Mouse (Mus musculus) kidney, postnatal 0 days (tissue): Measurements from ENCODE around the gene Tab1. TPM values are rescaled to one million over a fixed set of nuclear protein-coding genes. Genes with fewer than 3 reads are reported as not detected.

ENCODE experiments used
- ATAC-seq: fragments of 200-750 bp; cut with Nextera tagmentation; replicated peaks from 2 replicates; pipeline ENCODE4 v1.8.0; 2017; ENCODE audit warnings: low read depth, moderate number of reproducible peaks, moderate TSS enrichment, moderate library complexity; ENCODE audit not compliant: low FRiP score
- DNase-seq: peaks from one replicate; pipeline ENCODE4 v3.0.0-alpha.2; 2016; ENCODE audit warnings: low spot score
- H3K27ac ChIP-seq: fragments of 300-500 bp; sonication (generic); 2 replicates; pipeline ENCODE4 v1.5.1; 2014; ENCODE audit warnings: mild to moderate bottlenecking
- H3K27me3 ChIP-seq: fragments of 300-500 bp; sonication (generic); 2 replicates; pipeline ENCODE4 v1.6.1; 2014; ENCODE audit warnings: low read length, mixed read lengths; ENCODE audit not compliant: insufficient read depth
- H3K36me3 ChIP-seq: fragments of 300-500 bp; sonication (generic); 2 replicates; pipeline ENCODE4 v1.6.1; 2014; ENCODE audit warnings: low read length, mixed read lengths; ENCODE audit not compliant: insufficient read depth
- H3K4me1 ChIP-seq: fragments of 300-500 bp; sonication (generic); replicated peaks from 2 replicates; pipeline ENCODE4 v1.6.1; 2014; ENCODE audit warnings: antibody characterized with exemption, low read length, mixed read lengths; ENCODE audit not compliant: insufficient read depth
- H3K4me2 ChIP-seq: fragments of 300-500 bp; sonication (generic); 2 replicates; pipeline ENCODE4 v1.6.1; 2014; ENCODE audit warnings: mild to moderate bottlenecking, low read length, moderate library complexity, mixed read lengths
- H3K4me3 ChIP-seq: fragments of 300-500 bp; sonication (generic); replicated peaks from 2 replicates; pipeline ENCODE4 v1.5.1; 2014; ENCODE audit warnings: low read depth, low read length
- H3K9ac ChIP-seq: fragments of 300-500 bp; sonication (generic); 2 replicates; pipeline ENCODE4 v1.6.1; 2014; ENCODE audit warnings: low read depth, low read length
- H3K9me3 ChIP-seq: fragments of 300-500 bp; sonication (generic); replicated peaks from 2 replicates; pipeline ENCODE4 v1.6.1; 2016; ENCODE audit warnings: low read length, inconsistent platforms, mixed read lengths
- CTCF ChIP-seq: IDR thresholded peaks from 2 replicates; pipeline ENCODE4 v1.5.1; 2016; ENCODE audit warnings: antibody characterized with exemption, low read depth, mild to moderate bottlenecking, moderate library complexity
- WGBS: fragments of 180-500 bp; shearing (Covaris S2); extraction: QIAGEN DNeasy Blood & Tissue Kit; methylation state at CpG from one replicate; pipeline ENCODE4 v1.1.7; 2014; 5-methylcytosine and 5-hydroxymethylcytosine counted together
- polyA plus RNA-seq: library from polyadenylated mRNA; unstranded; fragments of >200 nt; fragmentation: Nextera tagmentation; extraction: Ambion mirVana; gene quantifications from 2 replicates; pipeline ENCODE4 v1.2.1, GENCODE M21; 2015

Tab1 gene
- polyA plus RNA-seq, 1 experiment from 2014 or later, result 27.7 TPM

GRCm38 (mm10) chr15:80137945-80138791 is 5.2 kb downstream of the Tab1 start:
- Histone ChIP-seq H3K27ac (peak overlapping the region; percentile 42), H3K4me1 (peaks cover 13% of the 10 kb centered on the region)

GRCm38 (mm10) chr15:80140302-80140701 is 7.4 kb downstream of the Tab1 start:
- H3K27me3 ChIP-seq, result no peaks in the 10 kb centered on the region
- no peak overlapping the region for H3K9ac ChIP-seq
- H3K27ac ChIP-seq, result no peak overlapping the region
- no peak for TF ChIP-seq CTCF
- WGBS, result 92% methylated on average over 2 of the region's 2 CpGs
- peaks cover 14% of the 10 kb centered on the region; the same call in 1 of the 2 replicates for H3K36me3 ChIP-seq
- H3K4me1 ChIP-seq, result peaks cover 6% of the 10 kb centered on the region; the same call in 1 of the 2 replicates
- ATAC-seq (no peak), DNase-seq (no peak)
- H3K4me3 ChIP-seq, result no peak overlapping the region
- no peaks in the 10 kb centered on the region for H3K9me3 ChIP-seq
- no peak overlapping the region for H3K4me2 ChIP-seq

More at GRCm38 (mm10) chr15:80137945-80138791, 5.2 kb downstream of the Tab1 start:
- TF ChIP-seq CTCF, result peak; percentile 31; the same call in 1 of the 2 replicates
- no peaks in the 10 kb centered on the region for H3K9me3 ChIP-seq
- H3K4me2 ChIP-seq, result no peak overlapping the region
- ATAC-seq, result no peak
- DNase-seq, result peak; percentile 32
- WGBS, result 48% methylated on average over 17 of the region's 17 CpGs
- no peaks in the 10 kb centered on the region for H3K27me3 ChIP-seq
- no peak overlapping the region for H3K9ac ChIP-seq
- H3K36me3 ChIP-seq, result 0 out of 2 replicates have a peak, but pooled peaks cover 9% of the 10 kb centered on the region
- no peak overlapping the region for H3K4me3 ChIP-seq

- H3K36me3 ChIP-seq, result peaks cover 14% of the 10 kb centered on the region; the same call in 1 of the 2 replicates
- H3K4me3 ChIP-seq, result no peak overlapping the region
- no peak overlapping the region for H3K4me2 ChIP-seq
- H3K9ac ChIP-seq, result no peak overlapping the region
- peaks cover 6% of the 10 kb centered on the region; the same call in 1 of the 2 replicates for H3K4me1 ChIP-seq
- TF ChIP-seq CTCF, result no peak
- DNase-seq (no peak), ATAC-seq (no peak)
- no peaks in the 10 kb centered on the region for H3K9me3 ChIP-seq
- no peak overlapping the region for H3K27ac ChIP-seq
- 93% methylated on average over 3 of the region's 3 CpGs for WGBS
- no peaks in the 10 kb centered on the region for H3K27me3 ChIP-seq
These were observed 8.0 kb downstream of the Tab1 start for GRCm38 (mm10) chr15:80140878-80141277.

DNA sequence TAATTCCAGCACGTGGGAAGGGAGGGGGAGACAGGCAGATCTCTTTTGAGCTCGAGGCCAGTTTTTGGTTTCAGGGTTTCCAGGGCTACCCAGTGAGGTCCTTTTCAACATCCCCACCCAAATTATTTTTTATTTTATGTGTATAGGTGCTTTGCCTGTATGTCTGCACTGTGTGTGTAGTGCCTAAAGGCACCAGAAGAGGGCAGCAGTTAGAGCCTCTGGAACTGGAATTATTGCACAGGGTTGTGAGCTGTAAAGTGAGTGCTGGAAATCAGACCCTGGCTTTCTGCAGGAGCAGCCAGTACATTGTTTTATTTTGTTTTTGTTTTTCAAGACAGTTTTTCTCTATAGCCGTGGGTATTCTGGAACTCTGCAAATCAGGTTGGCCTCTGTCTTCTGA is 9.2 kb downstream of the Tab1 start:
- no peak overlapping the region for H3K4me2 ChIP-seq
- no peak overlapping the region for H3K9ac ChIP-seq
- peaks cover 14% of the 10 kb centered on the region; the same call in 1 of the 2 replicates for H3K36me3 ChIP-seq
- TF ChIP-seq CTCF, result peak; percentile 43; the same call in 1 of the 2 replicates
- no peak for DNase-seq
- 98% methylated on average over 3 of the region's 3 CpGs for whole genome bisulfite sequencing
- no peak overlapping the region for H3K27ac ChIP-seq
- H3K4me1 ChIP-seq, result peaks cover 6% of the 10 kb centered on the region; the same call in 1 of the 2 replicates
- H3K27me3 ChIP-seq, result no peaks in the 10 kb centered on the region
- no peak overlapping the region for H3K4me3 ChIP-seq
- no peaks in the 10 kb centered on the region for H3K9me3 ChIP-seq
- ATAC-seq, result no peak

DNA sequence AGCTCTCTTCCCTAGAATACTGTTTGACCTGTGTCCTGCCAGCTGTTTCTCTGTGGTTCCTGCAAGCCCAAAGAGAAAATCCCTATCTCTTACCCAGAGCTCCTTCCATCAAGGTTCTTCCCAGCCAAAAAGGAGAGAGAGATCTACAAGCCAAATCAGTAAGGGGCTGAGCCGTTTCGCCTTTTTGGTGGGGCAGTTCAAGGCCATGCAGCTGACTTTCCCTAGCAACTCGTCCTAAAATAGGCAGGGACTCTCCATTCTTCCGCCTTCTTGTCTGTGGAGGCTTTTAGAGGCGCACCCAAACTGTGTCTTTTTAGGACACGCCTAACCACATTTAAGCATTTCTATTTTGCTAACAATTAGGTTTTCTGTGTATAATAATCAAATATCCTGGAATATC is 10.8 kb downstream of the Tab1 start:
- TF ChIP-seq CTCF, result no peak
- DNase-seq, result no peak
- Histone ChIP-seq H3K4me1 (no peaks in the 10 kb centered on the region), H3K4me3 (no peak overlapping the region), H3K27me3 (no peaks in the 10 kb centered on the region), H3K36me3 (peaks cover 14% of the 10 kb centered on the region; the same call in 1 of the 2 replicates), H3K9me3 (no peaks in the 10 kb centered on the region), H3K4me2 (no peak overlapping the region), H3K27ac (no peak overlapping the region), H3K9ac (no peak overlapping the region)
- 91% methylated on average over 6 of the region's 6 CpGs for WGBS
- no peak for ATAC-seq

GRCm38 (mm10) chr15:80145397-80145796 is 12.5 kb downstream of the Tab1 start:
- H3K9me3 ChIP-seq, result no peaks in the 10 kb centered on the region
- H3K4me1 ChIP-seq, result no peaks in the 10 kb centered on the region
- H3K36me3 ChIP-seq, result peaks cover 27% of the 10 kb centered on the region
- ATAC-seq, result no peak
- DNase-seq, result no peak
- H3K27ac ChIP-seq, result no peak overlapping the region
- H3K9ac ChIP-seq, result no peak overlapping the region
- TF ChIP-seq CTCF, result no peak
- WGBS, result 90% methylated on average over 5 of the region's 5 CpGs
- H3K4me3 ChIP-seq, result no peak overlapping the region
- H3K4me2 ChIP-seq, result no peak overlapping the region
- no peaks in the 10 kb centered on the region for H3K27me3 ChIP-seq
